Mouse (Mus musculus) cerebellum, adult 2 months (tissue): ENCODE measurements around the gene Hoxa5.

Experiments used
- CTCF ChIP-seq: fragments of 200-500 bp; IDR thresholded peaks from 2 replicates; pipeline ENCODE4 v1.5.1; 2011; ENCODE audit warnings: low read depth, mild to moderate bottlenecking, control low read depth, low read length, moderate library complexity, borderline replicate concordance; ENCODE audit not compliant: insufficient read depth
- POLR2A ChIP-seq: fragments of 200-500 bp; IDR thresholded peaks from 2 replicates; pipeline ENCODE4 v1.6.1; 2011; ENCODE audit warnings: low read length, control low read depth, borderline replicate concordance; ENCODE audit not compliant: insufficient read depth

- TF ChIP-seq CTCF (no peak), POLR2A (no peak)
Observed at GRCm38 (mm10) chr6:52230516-52231165, 26.3 kb upstream of the Hoxa5 start, which contains the start of gene Hoxa9.
